Mouse (Mus musculus) mesoderm, embryonic 11.5 days (tissue): ENCODE results near the gene Atg10.
A peak's percentile ranks its signal among the peaks of the same experiment; 100 is the strongest.
"Not testable (repeated sequence)": the region's sequence is repeated elsewhere in the genome, so short reads cannot be mapped to it uniquely, and the experiment has no call there.

Experiments
- DNase-seq: peaks from one replicate; pipeline ENCODE4 v3.0.0-alpha.2; 2012; ENCODE audit warnings: low read depth, low spot score

Atg10 gene

DNA sequence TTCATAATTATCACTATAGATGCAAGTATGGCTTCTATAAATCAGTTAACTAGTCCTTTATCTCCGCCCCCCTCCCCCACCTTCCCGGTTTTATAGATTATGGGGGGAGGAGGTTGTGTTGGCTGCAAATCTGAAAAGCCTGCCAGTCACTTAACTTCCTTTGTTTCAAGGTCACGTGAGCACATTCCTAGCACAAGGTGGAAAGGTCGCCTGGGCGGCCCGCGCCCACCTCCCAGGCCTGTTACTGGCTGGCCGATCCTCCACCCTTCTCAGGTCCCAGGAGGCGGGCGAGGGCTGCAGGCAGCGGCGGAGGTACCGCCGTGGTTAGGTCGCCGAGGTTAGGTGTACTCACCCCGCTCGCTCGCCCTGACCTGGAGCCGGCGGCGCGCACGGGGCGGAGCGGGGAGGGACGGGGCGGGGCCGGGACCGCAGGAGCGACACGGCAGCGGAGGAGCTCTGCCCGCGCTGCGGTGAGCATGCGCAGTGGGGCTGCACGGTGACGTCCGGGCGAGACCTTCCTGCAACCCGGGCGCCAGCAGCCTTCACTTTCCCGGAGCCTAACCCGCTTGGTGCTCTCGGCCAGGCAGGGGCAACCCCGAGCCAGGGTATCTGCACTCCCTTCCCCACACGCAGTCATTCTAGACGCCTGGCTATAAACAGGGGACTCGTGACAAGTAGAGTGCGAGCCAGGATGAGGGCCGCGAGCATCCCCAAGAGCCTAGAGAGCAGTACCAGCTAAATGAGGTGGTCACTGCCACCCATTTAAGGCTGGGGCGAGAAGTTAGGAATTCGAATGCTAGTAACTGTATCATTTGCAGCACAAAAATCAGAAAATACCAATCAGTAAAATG lies at the start of gene Atg10:
Gene Atg10 (minus strand): TSS at position 382 of the 851 bp plus-strand sequence.
- peak; percentile 94 for DNase-seq

DNA sequence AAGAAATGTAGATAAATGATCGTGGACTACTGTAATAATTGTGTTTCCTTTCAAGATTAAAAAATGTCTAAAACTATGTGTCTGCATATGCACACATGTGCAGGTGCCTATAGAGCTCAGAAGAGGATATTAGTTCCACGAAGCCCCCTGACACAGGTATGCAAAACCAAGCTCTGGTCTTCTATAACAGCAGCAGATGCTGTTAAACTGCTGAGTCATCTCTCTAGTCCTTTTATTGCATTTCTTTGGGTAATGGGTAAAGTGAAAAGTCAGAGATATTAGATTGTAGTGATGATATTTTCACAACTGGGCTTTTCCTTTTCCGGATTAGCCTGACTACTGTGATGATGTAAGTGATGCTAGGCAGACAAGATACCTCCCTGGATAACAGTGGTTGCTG lies 28.6 kb upstream of the Atg10 start:
- DNase-seq: no peak

DNA sequence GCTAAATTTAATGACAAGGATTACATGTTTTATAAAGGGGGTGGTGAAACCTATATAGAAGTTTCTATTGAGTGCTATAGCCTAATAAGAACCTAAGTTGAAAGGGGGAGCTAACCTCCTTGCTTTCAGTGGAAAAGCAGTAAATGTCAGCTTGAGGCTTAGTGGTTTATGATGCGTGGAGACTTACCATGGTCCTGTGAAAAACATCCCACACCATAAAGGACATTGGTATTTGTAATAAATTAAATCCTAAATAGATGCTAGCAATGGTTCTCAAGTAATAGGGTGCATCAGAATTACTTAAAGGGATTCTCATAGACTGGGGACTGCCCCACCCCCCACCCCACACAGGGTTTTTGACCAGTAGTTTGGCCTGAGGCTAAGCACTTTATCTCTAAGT lies 27.9 kb upstream of the Atg10 start:
- peak; percentile 25 for DNase-seq

DNA sequence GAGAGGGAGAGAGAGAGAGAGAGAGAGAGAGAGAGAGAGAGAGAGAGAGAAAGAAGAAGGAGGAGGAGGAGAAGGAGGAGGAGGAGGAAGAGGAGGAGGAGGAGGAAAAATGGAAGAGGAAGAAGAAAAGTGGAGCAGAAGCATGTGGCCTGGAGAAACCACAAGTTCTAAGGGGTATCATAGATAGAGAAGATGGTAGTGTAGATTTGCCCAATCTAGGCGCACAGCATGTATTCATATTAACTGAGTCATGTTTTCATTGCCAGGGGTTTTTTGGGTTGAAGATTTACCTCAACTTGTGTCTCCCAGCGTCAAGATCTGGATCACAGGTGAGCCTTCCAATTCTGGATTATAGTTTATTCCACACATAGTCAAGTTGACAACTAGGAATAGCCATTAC lies 26.3 kb upstream of the Atg10 start:
- DNase-seq: not testable (repeated sequence)

DNA sequence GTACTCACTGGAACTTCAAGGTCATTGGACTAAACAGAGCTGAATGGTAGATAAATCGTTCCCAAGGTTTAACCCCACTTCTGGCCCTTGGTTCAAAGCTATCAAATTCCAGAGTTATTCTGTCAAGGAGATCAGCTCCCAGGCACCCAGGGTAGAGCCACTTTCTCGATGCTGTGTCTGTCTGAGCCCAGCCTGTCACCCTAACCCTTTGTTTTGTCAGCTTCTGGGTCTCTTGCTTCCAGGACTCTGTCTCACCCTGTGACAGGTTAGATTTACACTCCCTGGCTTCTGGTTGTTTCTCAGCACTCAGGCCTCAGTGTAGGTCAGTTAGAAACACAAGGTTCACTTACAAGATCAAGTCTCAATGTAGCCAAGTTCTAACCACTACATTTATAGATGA lies 22.7 kb upstream of the Atg10 start:
- DNase-seq: no peak

DNA sequence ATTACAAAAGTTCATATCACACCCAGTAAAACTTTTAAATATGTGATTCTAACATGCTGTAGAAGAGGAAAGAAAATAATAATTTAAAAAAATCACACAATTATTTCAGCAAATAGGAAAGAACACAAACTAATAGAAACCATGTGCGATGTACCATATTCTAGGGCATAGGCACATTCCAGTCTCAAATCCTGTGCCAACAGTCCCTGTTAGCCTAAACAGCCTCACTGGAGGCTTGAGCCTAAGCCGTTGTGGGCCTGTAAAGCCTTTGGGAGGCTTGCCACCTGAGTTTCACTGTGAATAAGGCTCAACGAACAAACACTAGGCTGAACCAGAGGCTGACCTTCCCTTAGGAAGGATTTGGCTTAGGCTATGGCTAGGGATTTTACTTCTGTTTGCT lies 14.2 kb upstream of the Atg10 start:
- no peak for DNase-seq

DNA sequence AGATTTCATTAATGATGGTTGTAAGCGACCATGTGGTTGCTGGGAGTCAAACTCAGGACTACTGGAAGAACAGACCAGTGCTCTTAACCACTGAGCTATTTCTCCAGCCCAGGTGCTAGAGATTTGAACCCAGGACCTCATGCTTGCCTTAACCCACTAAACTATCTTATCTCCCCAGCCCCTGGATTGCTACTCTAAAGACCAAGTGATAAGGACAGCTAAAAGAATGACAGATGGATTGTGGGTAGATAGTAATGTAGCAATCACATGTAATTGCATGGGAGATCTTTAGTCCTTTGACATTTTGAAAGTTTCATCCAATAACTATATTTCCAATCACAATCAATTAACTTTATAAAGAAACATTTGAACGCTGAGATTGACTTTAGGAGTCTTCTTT lies 13.1 kb upstream of the Atg10 start:
- no peak for DNase-seq

DNA sequence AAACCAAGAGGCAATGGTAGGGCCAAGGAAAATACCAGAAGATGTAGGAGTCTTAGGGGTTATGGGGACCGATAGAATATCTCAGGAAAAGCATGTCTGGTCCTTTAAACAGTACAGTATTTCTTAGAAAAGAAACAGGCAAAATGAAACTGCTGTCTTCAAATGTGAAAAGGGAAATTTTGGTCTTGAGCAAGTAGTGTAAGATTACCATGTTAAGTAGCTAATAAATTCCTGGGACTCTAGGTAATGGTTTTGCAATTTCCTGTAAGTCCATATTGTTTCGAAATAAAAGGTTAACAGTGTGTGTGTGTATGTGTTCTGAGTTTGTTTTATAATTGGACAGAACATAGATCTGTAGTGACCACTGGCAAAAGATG lies 658 bp upstream of the Atg10 start:
- no peak for DNase-seq

DNA sequence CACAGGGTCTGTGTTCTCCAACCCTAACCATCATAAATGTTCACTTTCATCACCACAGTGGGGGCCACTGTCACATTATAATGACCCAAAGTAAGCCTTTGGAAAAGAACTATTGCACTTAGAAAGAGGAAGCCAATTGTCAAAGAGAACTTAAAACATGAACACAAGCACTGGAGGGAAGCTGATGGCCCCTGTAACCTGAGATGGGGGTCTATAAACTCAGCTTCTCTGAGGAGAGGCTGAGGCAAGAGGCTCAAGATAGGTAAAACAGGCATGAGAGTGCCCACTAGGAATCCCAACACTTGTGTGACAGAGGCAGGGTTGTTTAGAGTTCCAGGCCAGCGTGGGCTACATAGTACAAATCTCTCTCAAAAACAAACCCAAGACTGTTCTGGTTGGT lies 705 bp downstream of the Atg10 start:
- no peak for DNase-seq

DNA sequence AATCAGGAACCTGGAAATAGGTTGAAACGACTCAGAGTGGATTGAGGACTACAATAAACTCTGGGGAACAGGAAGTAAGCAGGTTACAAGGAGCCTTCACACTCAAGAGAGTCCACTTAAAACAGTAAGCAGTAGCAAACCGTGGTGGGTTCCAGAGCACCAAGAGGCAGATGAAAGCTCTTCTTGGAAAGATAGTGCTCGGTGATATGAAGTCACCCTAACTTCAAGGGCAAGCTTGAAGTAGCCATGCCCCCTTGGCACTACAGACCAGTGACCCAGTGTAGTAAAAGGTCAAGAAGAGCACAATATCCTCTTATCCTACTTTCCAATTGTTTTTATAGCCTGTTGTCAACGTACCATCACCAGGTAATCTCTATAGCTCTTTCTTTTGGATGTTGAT lies 2.1 kb downstream of the Atg10 start:
- no peak for DNase-seq

DNA sequence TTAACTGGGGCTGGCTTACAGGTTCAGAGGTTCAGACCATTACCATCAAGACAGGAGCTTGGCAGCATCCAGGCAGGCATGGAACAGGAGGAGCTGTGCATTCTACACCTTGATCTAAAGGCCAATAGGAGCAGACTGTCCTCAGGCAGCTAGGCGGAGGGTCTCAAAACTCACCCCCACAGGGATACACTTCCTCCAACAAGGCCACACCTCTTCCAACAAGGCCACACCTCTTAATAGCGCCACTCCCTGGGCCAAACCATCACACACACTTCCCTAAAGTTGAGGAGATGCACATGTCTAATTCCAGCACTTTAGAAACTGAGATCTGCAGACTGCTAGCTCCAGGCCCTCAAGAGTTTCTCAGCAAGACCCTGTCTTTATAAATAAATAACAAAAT lies 6.1 kb downstream of the Atg10 start:
- no peak for DNase-seq

DNA sequence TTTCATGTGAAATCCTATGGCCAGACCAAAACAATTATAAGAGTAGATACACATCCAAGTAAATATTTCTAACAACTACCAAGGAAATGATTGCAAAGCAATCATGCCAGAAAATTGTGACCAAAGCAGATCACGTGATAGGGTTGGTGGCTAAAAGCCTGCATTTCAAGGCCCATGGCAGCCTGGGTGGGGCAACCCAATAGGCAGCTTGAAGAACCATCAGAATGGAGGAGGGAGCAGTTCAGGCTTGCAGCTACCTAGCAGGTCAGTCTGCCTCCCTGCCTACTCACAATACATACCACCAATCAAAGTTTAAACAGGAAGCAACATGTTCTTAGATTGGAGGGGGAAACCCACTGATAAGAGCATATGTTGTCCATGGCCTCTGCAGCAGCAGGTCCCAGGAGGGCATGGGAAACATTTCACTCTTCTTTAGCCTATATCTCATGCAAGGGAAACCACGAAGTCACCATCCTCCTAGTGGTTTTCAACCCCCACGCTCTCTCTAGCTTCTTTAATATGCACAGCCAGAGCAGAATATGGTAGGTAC lies 7.0 kb downstream of the Atg10 start:
- no peak for DNase-seq

DNA sequence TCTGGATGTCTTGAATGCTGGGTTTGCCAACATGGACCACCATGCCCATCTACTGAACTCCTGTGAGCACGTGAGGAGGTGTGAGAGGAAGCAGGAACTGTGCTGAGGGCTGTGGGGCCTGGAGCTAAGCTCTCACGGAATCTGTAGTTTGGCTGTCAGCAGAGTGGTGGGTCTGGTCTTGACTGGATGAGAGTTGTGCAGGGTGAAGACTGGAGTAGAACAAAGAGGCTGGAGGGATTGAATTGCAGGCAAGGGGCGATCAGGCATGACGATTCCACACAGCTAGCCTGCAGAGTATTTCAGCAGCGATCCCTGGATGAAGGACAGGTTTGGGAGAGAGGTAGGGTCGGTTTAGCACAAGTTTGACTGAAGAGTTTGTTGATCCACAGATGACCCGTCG lies 10.8 kb downstream of the Atg10 start:
- DNase-seq: no peak

DNA sequence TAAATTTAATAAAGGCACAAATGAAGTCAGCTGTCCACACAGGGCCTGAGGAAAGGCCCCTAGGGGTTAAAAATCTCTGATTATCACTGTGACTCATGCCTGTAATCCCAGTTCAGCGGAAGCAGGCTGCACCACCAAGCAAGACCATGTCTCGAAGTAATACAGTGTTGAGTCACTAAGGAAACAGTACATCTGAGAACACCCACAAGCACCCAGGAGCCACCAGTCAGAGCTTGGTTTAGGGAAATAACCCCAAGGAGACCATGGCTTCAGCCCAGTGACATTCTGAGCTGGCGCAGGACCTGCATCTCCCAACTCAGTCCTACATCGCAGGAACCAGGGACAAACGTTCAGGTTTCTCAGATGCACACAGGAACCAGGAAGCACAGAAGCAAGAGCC lies 17.5 kb downstream of the Atg10 start:
- no peak for DNase-seq

DNA sequence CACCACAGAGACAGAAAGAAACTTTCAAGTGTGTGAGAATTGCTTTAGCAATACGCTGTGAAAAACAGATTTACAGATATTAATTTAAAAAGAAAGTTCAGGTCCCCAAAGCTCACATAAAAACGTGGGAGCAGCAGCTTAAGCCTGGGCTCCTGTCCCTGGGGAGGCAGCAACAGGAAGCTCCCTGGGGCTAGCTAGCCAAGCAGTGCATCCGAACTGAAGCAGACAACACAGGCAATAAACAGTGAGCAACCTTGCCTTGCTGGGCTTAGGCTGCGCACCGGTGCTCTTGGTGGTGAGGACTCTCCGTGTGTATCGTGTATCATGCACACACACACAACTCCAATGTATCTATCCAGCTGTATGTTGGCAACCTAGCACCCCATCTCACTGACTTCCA lies 21.2 kb downstream of the Atg10 start:
- DNase-seq: no peak

DNA sequence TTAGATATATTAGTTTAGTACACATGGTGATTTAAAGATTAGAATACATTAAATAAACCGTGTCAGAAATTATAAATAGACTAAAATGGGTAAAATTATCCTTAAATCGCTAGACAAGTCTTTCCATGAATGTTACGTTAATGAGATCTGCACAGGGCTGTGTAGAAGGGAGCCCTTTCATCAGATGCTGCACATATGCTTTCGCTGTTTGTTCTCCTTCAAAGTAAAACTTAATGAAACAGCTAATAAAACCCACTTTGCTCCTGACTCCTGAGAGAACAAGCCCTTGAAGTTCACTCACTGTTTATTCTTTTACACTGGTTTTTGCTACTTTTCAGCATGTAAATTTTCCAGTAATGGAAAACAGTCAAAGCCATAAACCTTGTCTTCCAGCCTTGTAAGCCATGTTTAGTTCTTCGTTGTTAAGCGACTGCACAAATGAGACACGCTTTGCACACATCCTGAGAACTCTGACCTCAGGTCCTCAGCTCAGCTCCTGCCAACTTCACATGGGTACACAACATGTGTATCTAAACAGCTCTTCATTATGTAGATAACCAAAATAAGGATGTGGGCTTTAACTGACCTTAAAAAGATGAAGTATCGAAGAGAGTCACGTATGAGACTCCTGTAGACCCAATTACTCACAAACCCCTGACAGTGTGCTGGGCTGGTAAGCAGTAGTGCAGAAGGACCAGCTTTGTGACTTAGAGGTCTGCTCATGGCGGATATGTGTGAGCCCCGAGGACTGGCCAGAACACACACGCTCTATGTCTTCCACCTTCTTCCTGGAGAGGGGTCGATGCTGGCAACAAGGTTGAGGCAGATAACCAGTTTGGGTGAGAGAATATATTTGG lies 36.2 kb downstream of the Atg10 start:
- DNase-seq: no peak

DNA sequence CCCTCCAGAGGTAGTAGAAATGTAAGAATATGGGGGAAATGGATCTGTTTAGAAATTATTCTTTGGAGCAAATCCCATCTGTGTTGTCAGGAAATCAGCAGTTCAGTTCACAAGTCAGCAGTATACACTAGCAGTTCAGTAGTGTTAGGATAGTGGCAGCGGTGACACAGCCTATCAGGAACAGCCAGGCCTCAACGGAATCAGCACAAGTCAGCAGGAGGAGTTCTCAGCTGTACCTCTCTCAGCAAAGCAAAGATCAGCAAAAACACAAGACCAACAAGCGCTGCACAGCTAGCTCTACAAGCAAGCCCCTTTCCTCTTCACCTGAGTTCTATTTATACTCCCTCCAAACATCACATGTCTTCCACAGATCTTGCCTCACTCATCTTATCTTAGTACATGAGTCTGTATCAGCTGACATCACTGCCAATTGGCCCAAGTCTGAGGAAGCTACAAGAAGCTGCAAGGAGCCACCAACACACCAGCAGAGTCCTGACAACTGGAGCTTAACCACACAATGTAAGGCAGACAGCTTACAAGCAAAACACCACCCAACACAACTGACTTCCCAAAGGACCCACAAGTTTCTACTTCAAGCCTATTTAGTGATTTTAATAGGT lies 38.4 kb downstream of the Atg10 start:
- no peak for DNase-seq

DNA sequence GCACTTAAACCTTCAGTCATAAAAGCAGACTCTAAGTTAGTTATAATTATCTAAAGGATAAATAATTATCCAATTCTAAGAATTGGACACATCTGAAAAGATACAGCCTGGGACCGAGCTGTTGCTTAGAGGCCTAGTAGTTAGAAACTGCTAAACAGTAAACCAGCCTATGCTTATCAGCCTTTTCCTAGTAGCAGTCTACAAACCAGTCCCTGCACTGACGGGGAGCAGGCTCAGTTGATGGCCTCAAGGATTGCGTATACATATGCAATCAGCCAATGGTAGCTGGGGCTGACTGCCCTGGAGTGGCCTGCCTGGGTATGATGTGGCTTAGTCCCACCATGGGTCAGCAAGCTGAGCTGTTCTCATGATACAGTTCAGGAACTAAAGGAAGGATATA lies 39.5 kb downstream of the Atg10 start:
- DNase-seq: no peak

DNA sequence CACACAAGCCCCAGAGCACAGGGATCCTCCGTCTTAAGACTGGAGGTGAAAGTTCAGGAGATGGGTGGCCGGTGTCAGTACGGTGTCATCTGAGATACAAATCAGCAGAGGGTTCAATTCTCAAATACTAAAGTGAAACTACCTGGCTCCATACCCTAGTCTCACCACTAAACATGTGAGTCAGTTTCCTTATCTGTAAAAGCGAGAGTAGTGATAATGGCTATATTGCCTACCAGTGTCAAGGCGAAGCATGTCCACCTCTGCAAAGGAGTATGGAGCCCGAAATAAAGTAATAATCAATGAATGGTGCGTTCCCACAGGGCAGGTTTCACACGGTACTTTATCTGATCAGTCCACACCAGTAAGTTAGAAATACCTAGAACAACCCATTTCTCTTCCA lies 43.4 kb downstream of the Atg10 start:
- no peak for DNase-seq

DNA sequence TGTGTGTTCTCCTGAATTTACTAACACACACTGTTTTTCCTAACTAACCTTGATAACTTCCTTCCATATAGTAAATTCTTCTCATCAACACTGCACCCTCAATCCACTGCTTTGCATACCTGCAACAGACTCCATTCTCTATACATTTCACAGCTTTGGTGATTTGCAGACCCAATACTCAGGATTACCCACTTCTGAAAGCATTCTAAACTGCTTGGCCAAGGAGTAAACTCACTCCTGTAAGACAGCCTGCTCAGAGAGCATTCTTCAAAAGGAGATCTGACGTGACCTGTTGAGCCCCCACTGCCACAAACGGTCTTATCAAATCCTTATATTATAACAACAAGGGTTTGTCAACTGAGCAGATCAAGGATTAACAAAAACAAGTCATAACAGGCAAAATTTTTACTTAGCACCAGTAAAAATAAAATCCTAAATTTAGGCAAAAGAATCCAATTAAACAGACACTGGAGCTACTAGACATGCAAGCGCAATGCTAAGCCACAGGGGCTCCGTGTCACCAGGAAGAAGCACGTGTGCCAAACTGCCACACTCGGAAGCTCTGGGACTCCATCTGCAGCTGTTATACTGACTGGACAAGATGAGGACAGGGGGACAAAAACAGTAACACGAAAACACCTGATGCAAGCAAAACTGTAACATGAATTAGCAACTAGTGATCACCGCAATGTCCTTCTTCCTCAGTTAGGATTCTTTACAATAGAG lies 44.4 kb downstream of the Atg10 start:
- DNase-seq: no peak

DNA sequence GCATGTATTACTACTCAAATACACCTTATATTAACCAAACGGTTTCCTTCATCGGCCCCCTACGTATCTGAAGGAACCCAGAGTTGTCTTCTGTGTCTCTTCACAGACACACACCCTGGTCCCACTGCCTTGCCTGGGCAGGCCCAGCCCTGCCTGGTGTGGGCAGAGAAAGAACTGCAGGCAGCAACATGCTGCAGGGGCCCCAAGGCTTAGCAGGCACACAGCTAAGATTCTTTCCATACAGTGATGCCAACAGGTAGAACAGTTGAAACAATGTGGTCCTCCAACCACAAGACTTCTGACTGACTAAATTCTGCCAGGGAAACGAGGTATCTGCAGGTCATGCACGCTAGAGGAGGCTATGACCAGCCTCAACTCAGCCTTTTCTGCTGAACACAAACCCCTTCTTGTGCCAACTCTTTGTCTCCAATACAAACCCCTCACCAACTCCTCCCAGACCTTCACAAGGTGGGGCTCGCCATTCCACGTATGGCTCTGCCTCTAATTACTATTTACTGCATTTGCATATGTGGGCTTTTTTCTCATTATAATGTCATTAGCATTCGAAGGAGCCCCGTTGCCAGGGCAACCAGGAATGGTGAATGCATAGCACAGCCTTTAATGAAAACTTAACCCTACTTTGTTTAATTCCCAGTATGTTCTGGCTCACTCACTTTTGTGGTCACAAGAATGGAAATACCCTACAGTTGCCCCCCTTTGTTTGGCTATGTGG lies 45.2 kb downstream of the Atg10 start:
- DNase-seq: peak; percentile 34
